Mouse (Mus musculus) embryonic fibroblast, embryonic 13.5 days (primary cell): Measurements from ENCODE around the gene Nrp2.

ENCODE experiments used
- CTCF ChIP-seq: IDR thresholded peaks from 2 replicates; pipeline ENCODE4 v1.5.1; 2011; ENCODE audit warnings: mild to moderate bottlenecking, control low read depth, low read length, moderate library complexity, borderline replicate concordance; ENCODE audit not compliant: insufficient read depth
- POLR2A ChIP-seq: IDR thresholded peaks from 2 replicates; pipeline ENCODE4 v1.6.1; 2011; ENCODE audit warnings: low read depth, mild to moderate bottlenecking, control low read depth, low read length, moderate library complexity

DNA sequence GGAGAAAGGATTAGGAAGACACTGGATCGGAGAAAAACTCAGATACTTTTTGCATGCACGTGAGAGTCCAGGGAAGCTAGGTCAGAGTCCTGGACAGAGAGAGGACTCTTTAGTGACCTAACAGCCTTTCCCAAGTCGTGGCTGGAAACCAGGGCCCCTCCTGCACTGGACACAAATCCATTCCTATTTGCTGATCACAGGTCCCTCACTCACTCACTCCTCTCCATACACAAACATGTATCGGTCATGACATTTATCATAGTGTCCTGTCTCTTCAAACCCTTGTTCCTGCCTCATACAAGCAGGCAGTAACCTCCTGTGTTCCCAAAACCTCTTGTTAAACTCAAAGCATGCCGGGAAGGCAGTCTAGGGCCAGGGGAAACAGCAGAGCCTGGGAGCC, 36.3 kb upstream of the Nrp2 start:
- no peak for TF ChIP-seq CTCF
- TF ChIP-seq POLR2A = no peak
